Mouse (Mus musculus): Measurements from ENCODE around the gene Itgb3bp.

GRCm38 (mm10) chr4:99955396-99955795 is 25.8 kb upstream of the Itgb3bp start:
- TF ChIP-seq POLR2A (IDR thresholded peaks at IDR 0.05; ENCODE audit: borderline replicate concordance, extremely low read depth, low read depth, low read length): no peak
- no peak for TF ChIP-seq CTCF (IDR thresholded peaks at IDR 0.05; ENCODE audit: insufficient read depth, low read length)

All from lung, adult 2 months (tissue).